Mouse (Mus musculus): ENCODE data around the gene Tmem200b.

Gene Tmem200b

GRCm38 (mm10) chr4:131968873-131969272 is 47.3 kb downstream of the Tmem200b start:
- DNase-seq = peak; percentile 40

- DNase-seq = peak; percentile 21
Measured at GRCm38 (mm10) chr4:131970244-131970853, 48.8 kb downstream of the Tmem200b start.

All from kidney, adult 9 months (tissue).